Mouse (Mus musculus) neutrophil, adult 5-6 weeks (primary cell): ENCODE data around the gene Gm20517. TPM values are rescaled to one million over a fixed set of nuclear protein-coding genes. Genes with fewer than 3 reads are reported as not detected.

ENCODE experiments used
- total RNA-seq: library from RNA; stranded (forward); fragments of 200-1000 nt; gene quantifications from 2 replicates; pipeline ENCODE4 v1.2.3, GENCODE M21; 2017

The Gm20517 gene
- total RNA-seq, 1 experiment from 2014 or later, result 3.3 TPM

Other genes starting within 250 kb of the Gm20517 start
- gene Mrps10, start 242.7 kb upstream of the Gm20517 start, total RNA-seq, result 20.6 and 29.4 TPM in 2 replicates
- gene Guca1b, start 226.2 kb upstream of the Gm20517 start, total RNA-seq, result 1.7 TPM in 2 replicates
- not detected in 2 replicates for gene Guca1a, start 211.0 kb upstream of the Gm20517 start, total RNA-seq
- gene AI661453, start 175.0 kb upstream of the Gm20517 start, total RNA-seq, result 1.4 and 1.7 TPM in 2 replicates
- not detected in 2 replicates for gene 1700001C19Rik, start 174.2 kb upstream of the Gm20517 start, total RNA-seq
- gene Taf8, start 109.3 kb upstream of the Gm20517 start, total RNA-seq, result 78.6 and 83.3 TPM in 2 replicates
- 215 and 232 TPM in 2 replicates for gene Ccnd3, start 106.5 kb upstream of the Gm20517 start, total RNA-seq
- gene Bysl, start 97 bp upstream of the Gm20517 start, total RNA-seq, result 6.3 and 6.4 TPM in 2 replicates
- gene Med20, start within 50 bp of the Gm20517 start, total RNA-seq, result 48.5 and 57.4 TPM in 2 replicates
- 3.1 and 3.8 TPM in 2 replicates for gene Usp49, start 19.1 kb downstream of the Gm20517 start, total RNA-seq
- 21.2 and 32.3 TPM in 2 replicates for gene Tomm6, start 76.8 kb downstream of the Gm20517 start, total RNA-seq
- gene Frs3, start 77.4 kb downstream of the Gm20517 start, total RNA-seq, result 1.2 TPM in 1 of 2 replicates, not detected in the other
- gene Gm21981, start 82.9 kb downstream of the Gm20517 start, total RNA-seq, result not detected in 2 replicates
- gene Prickle4, start 83.1 kb downstream of the Gm20517 start, total RNA-seq, result not detected in 2 replicates
- not detected in 2 replicates for gene Pgc, start 115.3 kb downstream of the Gm20517 start, total RNA-seq
- gene Tfeb, start 125.4 kb downstream of the Gm20517 start, total RNA-seq, result 86.0 and 116 TPM in 2 replicates
- not detected in 2 replicates for gene Mdfi, start 223.1 kb downstream of the Gm20517 start, total RNA-seq